Mouse (Mus musculus): ENCODE measurements around the gene Lamb2.
A peak's percentile ranks its signal among the peaks of the same experiment; 100 is the strongest.

- TF ChIP-seq CTCF (IDR thresholded peaks at IDR 0.05; ENCODE audit: low read depth, low read length) (peak; percentile 87), POLR2A (IDR thresholded peaks at IDR 0.05; ENCODE audit: borderline replicate concordance, low read depth, low read length) (no peak)
Observed at GRCm38 (mm10) chr9:108452291-108452906, 27.1 kb upstream of the Lamb2 start.
